Comparison of ENCODE assay signal across 10 mouse cellular contexts in genomic region chr6:50978571-50978970, GRCm38 (mm10).
DNase-seq lines count a peak whose midpoint lies in the region; ATAC-seq and TF ChIP-seq lines count a peak whose summit lies in the region.
"Had no signal": no experiment of that assay in that cellular context is flagged by ENCODE, and none has a peak within 500 bp of the region (broad histone marks: within the 10 kb centered on the region; RNA-seq: fewer than 3 reads in every experiment).

No protein-coding gene starts in this region.

- no peaks in the 10 kb centered on the region for H3K36me3 ChIP-seq in liver, adult 2 months (ENCODE audit: control insufficient read depth, insufficient read depth, low read length)
- no peaks in the 10 kb centered on the region for H3K36me3 ChIP-seq in liver, embryonic 12.5 days
- H3K36me3 ChIP-seq in heart, embryonic 11.5 days (ENCODE audit: control insufficient read depth, insufficient read depth, low read length): no peaks in the 10 kb centered on the region
- no peaks in the 10 kb centered on the region for H3K36me3 ChIP-seq in kidney, postnatal 0 days (ENCODE audit: insufficient read depth, low read length)
- H3K36me3 ChIP-seq in stomach, embryonic 14.5 days (ENCODE audit: control insufficient read depth, insufficient read depth, low read length): no peaks in the 10 kb centered on the region
- H3K36me3 ChIP-seq: G1E; liver, embryonic 13.5 days had no signal

- TF ChIP-seq POLR2A in liver, adult 2 months (IDR thresholded peaks at IDR 0.05; ENCODE audit: extremely low read depth, insufficient read depth, low read length): no peak

- 55% methylated on average over 3 of the region's 3 CpGs for WGBS in liver, adult 2 months
- 26% methylated on average over 3 of the region's 3 CpGs for WGBS in liver, embryonic 12.5 days (ENCODE audit: insufficient replicate concordance)
- WGBS in heart, embryonic 11.5 days (ENCODE audit: insufficient replicate concordance): 39% methylated on average over 3 of the region's 3 CpGs
- 24% methylated on average over 3 of the region's 3 CpGs for WGBS in kidney, postnatal 0 days
- WGBS in stomach, embryonic 14.5 days: 31% methylated on average over 3 of the region's 3 CpGs

- H3K27ac ChIP-seq in liver, adult 2 months (replicated peaks; ENCODE audit: insufficient read depth, low read depth, low read length): peak overlapping the region; percentile 55; the same call in 1 of the 2 replicates
- no peak overlapping the region for H3K27ac ChIP-seq in liver, embryonic 12.5 days
- 0 out of 2 replicates have a peak overlapping the region, but pooled peaks have one; percentile 16 for H3K27ac ChIP-seq in heart, embryonic 11.5 days (ENCODE audit: low read depth, low read length)
- peak overlapping the region; percentile 80 for H3K27ac ChIP-seq in kidney, postnatal 0 days
- peak overlapping the region; percentile 94 for H3K27ac ChIP-seq in stomach, embryonic 14.5 days (ENCODE audit: low read length)
- H3K27ac ChIP-seq: liver, embryonic 13.5 days had no signal

- no peaks in the 10 kb centered on the region for H3K27me3 ChIP-seq in liver, adult 2 months (ENCODE audit: control insufficient read depth, insufficient read depth, low read length)
- H3K27me3 ChIP-seq in liver, embryonic 12.5 days (replicated peaks): no peaks in the 10 kb centered on the region
- no peaks in the 10 kb centered on the region for H3K27me3 ChIP-seq in heart, embryonic 11.5 days (ENCODE audit: control insufficient read depth, insufficient read depth, low read length)
- no peaks in the 10 kb centered on the region for H3K27me3 ChIP-seq in kidney, postnatal 0 days (ENCODE audit: insufficient read depth, low read length)
- no peaks in the 10 kb centered on the region for H3K27me3 ChIP-seq in stomach, embryonic 14.5 days (ENCODE audit: control insufficient read depth, insufficient read depth, low read length)
- H3K27me3 ChIP-seq: liver, embryonic 13.5 days had no signal

- no peak overlapping the region for H3K4me2 ChIP-seq in liver, embryonic 12.5 days
- no peak overlapping the region for H3K4me2 ChIP-seq in heart, embryonic 11.5 days
- H3K4me2 ChIP-seq in kidney, postnatal 0 days (ENCODE audit: low read length): no peak overlapping the region
- H3K4me2 ChIP-seq in stomach, embryonic 14.5 days (replicated peaks; ENCODE audit: low read depth, low read length): no peak overlapping the region
- H3K4me2 ChIP-seq: liver, embryonic 13.5 days had no signal

- no peak overlapping the region for H3K4me3 ChIP-seq in liver, adult 2 months (ENCODE audit: insufficient read depth, low read depth, low read length)
- no peak overlapping the region for H3K4me3 ChIP-seq in liver, embryonic 12.5 days
- H3K4me3 ChIP-seq in heart, embryonic 11.5 days (ENCODE audit: low read depth, low read length): no peak overlapping the region
- H3K4me3 ChIP-seq in kidney, postnatal 0 days (replicated peaks; ENCODE audit: low read depth, low read length): no peak overlapping the region
- H3K4me3 ChIP-seq in stomach, embryonic 14.5 days (ENCODE audit: low read depth, low read length): no peak overlapping the region
- H3K4me3 ChIP-seq: liver, embryonic 13.5 days had no signal

- TF ChIP-seq CTCF in liver, adult 2 months (IDR thresholded peaks at IDR 0.05; ENCODE audit: low read depth, low read length): no peak
- no peak for TF ChIP-seq CTCF in kidney, postnatal 0 days (IDR thresholded peaks at IDR 0.05; ENCODE audit: low read depth)

- no peaks in the 10 kb centered on the region for H3K79me2 ChIP-seq in liver, adult 2 months (ENCODE audit: control insufficient read depth, insufficient read depth, low read length)

- peaks cover 3% of the 10 kb centered on the region; the same call in 1 of the 2 replicates for H3K4me1 ChIP-seq in liver, adult 2 months (ENCODE audit: control insufficient read depth, insufficient read depth, low read length)
- H3K4me1 ChIP-seq in liver, embryonic 12.5 days: no peaks in the 10 kb centered on the region
- peaks cover 24% of the 10 kb centered on the region for H3K4me1 ChIP-seq in heart, embryonic 11.5 days (ENCODE audit: control insufficient read depth, insufficient read depth, low read length)
- H3K4me1 ChIP-seq in kidney, postnatal 0 days (replicated peaks; ENCODE audit: insufficient read depth, low read length): peaks cover 31% of the 10 kb centered on the region
- H3K4me1 ChIP-seq in stomach, embryonic 14.5 days (ENCODE audit: control insufficient read depth, insufficient read depth, low read length): peaks cover 62% of the 10 kb centered on the region
- H3K4me1 ChIP-seq: liver, embryonic 13.5 days had no signal

- no peak for ATAC-seq in liver, embryonic 12.5 days
- ATAC-seq in heart, embryonic 11.5 days (replicated peaks; ENCODE audit: insufficient number of reproducible peaks, low FRiP score, low TSS enrichment): no peak
- ATAC-seq in kidney, postnatal 0 days (replicated peaks; ENCODE audit: low FRiP score, low read depth): no peak
- no peak for ATAC-seq in stomach, embryonic 14.5 days (ENCODE audit: insufficient number of reproducible peaks, insufficient read depth, low FRiP score, low read depth)

- H3K9me3 ChIP-seq in liver, embryonic 12.5 days (replicated peaks): no peaks in the 10 kb centered on the region
- no peaks in the 10 kb centered on the region for H3K9me3 ChIP-seq in heart, embryonic 11.5 days (replicated peaks; ENCODE audit: control insufficient read depth, low read length)
- H3K9me3 ChIP-seq in kidney, postnatal 0 days (replicated peaks; ENCODE audit: low read length): no peaks in the 10 kb centered on the region
- no peaks in the 10 kb centered on the region for H3K9me3 ChIP-seq in stomach, embryonic 14.5 days (ENCODE audit: control insufficient read depth, low read depth, low read length)
- H3K9me3 ChIP-seq: G1E; liver, embryonic 13.5 days had no signal

- DNase-seq in liver, adult 2 months (ENCODE audit: extremely low read depth, low read depth, low spot score): peak; percentile 33
- DNase-seq in kidney, postnatal 0 days (ENCODE audit: low spot score): peak; percentile 85
- no peak for DNase-seq in thymus, postnatal 14 days
- DNase-seq in thymus, postnatal 0 days (ENCODE audit: low spot score): no peak
- no peak for DNase-seq in retina, embryonic 14.5 days (ENCODE audit: low spot score)
- DNase-seq: liver, embryonic 13.5 days had no signal

- no peak overlapping the region for H3K9ac ChIP-seq in liver, adult 2 months (ENCODE audit: low read depth, low read length)
- no peak overlapping the region for H3K9ac ChIP-seq in liver, embryonic 12.5 days
- H3K9ac ChIP-seq in heart, embryonic 11.5 days (ENCODE audit: low read depth, low read length): no peak overlapping the region
- H3K9ac ChIP-seq in kidney, postnatal 0 days (ENCODE audit: low read depth, low read length): no peak overlapping the region
- no peak overlapping the region for H3K9ac ChIP-seq in stomach, embryonic 14.5 days (replicated peaks; ENCODE audit: low read depth, low read length)
- H3K9ac ChIP-seq: liver, embryonic 13.5 days had no signal

Comparison
In these comparisons a context has a peak if more than half of its experiments do, and no peak if none do; other contexts are left out.
1. DNase-seq: peak in liver, adult 2 months (single experiment) and kidney, postnatal 0 days (single experiment); none in thymus, postnatal 14 days (single experiment), thymus, postnatal 0 days (single experiment) and retina, embryonic 14.5 days (single experiment).